Mouse (Mus musculus): ENCODE results near the gene Pick1. TPM values are rescaled to one million over a fixed set of nuclear protein-coding genes. Genes with fewer than 3 reads are reported as not detected.

Pick1 gene
- polyA plus RNA-seq, 1 experiment from 2014 or later: 18.7 TPM

DNA sequence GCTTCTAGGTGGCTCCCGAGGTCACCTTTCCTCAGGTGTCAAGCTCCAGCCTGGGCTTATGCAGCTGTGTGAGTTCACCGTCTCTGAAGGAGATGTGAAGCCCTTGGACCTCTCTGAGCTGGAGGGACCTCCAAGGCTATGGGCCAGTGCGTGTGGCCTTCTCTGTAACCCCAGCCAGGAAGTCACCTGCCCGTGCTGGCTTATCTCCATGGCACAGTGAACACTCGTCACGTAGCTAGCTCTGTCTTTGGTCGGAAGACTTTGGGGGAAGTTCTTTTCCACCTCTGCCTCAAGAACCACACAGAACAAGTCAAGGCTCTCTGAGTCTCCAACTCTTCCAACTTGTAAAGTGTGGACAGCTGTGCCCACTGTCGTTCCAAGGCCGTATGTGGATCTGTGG lies 34.9 kb upstream of the Pick1 start:
- ATAC-seq (ENCODE audit: insufficient read depth): no peak
- no peak for TF ChIP-seq CTCF (IDR thresholded peaks at IDR 0.05; ENCODE audit: low read depth)
- Histone ChIP-seq H3K9ac (no peak overlapping the region), H3K4me2 (no peak overlapping the region), H3K4me3 (ENCODE audit: low read depth, low read length) (no peak overlapping the region), H3K27me3 (ENCODE audit: insufficient read depth, low read length) (no peaks in the 10 kb centered on the region), H3K36me3 (ENCODE audit: insufficient read depth) (no peaks in the 10 kb centered on the region), H3K9me3 (ENCODE audit: low read depth, low read length) (no peaks in the 10 kb centered on the region), H3K27ac (ENCODE audit: low read depth) (no peak overlapping the region; the same call in 1 of the 2 replicates), H3K4me1 (ENCODE audit: insufficient read depth) (peaks cover 7% of the 10 kb centered on the region)
- DNase-seq: no peak
- 69% methylated on average over 9 of the region's 9 CpGs for whole genome bisulfite sequencing

DNA sequence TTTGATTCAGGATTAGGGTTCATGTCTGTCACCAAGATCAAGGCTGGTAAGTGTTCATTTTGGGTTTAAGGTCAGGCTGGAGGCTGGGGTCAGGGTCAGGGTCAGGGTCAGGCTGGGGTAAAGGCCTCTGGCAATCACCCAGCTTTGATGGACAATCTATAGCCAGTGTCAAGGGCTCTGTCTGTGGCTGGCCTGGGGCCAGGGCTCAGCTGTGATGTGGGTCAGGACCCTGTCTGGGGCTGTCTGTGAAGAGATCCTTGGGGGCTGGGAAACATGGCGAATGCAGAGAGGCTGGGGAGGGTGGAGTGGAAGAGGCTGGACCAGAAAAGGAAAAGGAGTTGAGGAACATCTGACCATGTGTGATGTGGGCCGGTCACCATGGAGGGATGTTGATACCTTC lies 34.0 kb upstream of the Pick1 start:
- Histone ChIP-seq H3K4me2 (no peak overlapping the region), H3K27me3 (ENCODE audit: insufficient read depth, low read length) (no peaks in the 10 kb centered on the region), H3K9ac (no peak overlapping the region), H3K9me3 (ENCODE audit: low read depth, low read length) (no peaks in the 10 kb centered on the region), H3K36me3 (ENCODE audit: insufficient read depth) (no peaks in the 10 kb centered on the region), H3K27ac (ENCODE audit: low read depth) (no peak overlapping the region), H3K4me1 (ENCODE audit: insufficient read depth) (peaks cover 7% of the 10 kb centered on the region), H3K4me3 (ENCODE audit: low read depth, low read length) (no peak overlapping the region)
- WGBS: 60% methylated on average over 2 of the region's 2 CpGs
- DNase-seq (peak; percentile 9), ATAC-seq (ENCODE audit: insufficient read depth) (no peak)
- no peak for TF ChIP-seq CTCF (IDR thresholded peaks at IDR 0.05; ENCODE audit: low read depth)

DNA sequence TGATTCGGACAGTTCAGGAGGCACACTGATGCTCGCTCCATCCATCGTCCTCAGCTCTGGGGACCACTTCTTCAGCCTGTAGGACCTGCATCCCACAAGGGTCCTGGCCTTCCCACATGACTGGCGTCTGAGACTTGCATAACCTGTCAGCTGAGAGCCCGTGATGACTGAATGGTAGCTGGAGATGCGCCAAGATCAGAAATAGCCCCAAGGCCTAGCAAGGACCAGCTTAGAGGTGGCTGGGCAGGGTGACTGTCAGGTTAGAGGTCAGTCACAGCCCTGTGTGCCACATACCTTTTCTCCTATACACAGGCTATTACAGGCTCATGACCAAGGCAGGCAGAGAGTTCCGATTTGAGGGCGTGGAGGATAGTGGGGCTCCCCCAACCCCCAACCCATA lies 33.5 kb upstream of the Pick1 start:
- Histone ChIP-seq H3K9ac (no peak overlapping the region), H3K9me3 (ENCODE audit: low read depth, low read length) (no peaks in the 10 kb centered on the region), H3K4me2 (no peak overlapping the region), H3K4me3 (ENCODE audit: low read depth, low read length) (no peak overlapping the region), H3K4me1 (ENCODE audit: insufficient read depth) (peaks cover 7% of the 10 kb centered on the region), H3K27ac (ENCODE audit: low read depth) (no peak overlapping the region), H3K36me3 (ENCODE audit: insufficient read depth) (no peaks in the 10 kb centered on the region), H3K27me3 (ENCODE audit: insufficient read depth, low read length) (no peaks in the 10 kb centered on the region)
- no peak for ATAC-seq (ENCODE audit: insufficient read depth)
- TF ChIP-seq CTCF (IDR thresholded peaks at IDR 0.05; ENCODE audit: low read depth): no peak
- no peak for DNase-seq
- 75% methylated on average over 8 of the region's 8 CpGs for WGBS

GRCm38 (mm10) chr15:79199390-79199976 lies 29.5 kb upstream of the Pick1 start:
- ATAC-seq (ENCODE audit: insufficient read depth): no peak

DNA sequence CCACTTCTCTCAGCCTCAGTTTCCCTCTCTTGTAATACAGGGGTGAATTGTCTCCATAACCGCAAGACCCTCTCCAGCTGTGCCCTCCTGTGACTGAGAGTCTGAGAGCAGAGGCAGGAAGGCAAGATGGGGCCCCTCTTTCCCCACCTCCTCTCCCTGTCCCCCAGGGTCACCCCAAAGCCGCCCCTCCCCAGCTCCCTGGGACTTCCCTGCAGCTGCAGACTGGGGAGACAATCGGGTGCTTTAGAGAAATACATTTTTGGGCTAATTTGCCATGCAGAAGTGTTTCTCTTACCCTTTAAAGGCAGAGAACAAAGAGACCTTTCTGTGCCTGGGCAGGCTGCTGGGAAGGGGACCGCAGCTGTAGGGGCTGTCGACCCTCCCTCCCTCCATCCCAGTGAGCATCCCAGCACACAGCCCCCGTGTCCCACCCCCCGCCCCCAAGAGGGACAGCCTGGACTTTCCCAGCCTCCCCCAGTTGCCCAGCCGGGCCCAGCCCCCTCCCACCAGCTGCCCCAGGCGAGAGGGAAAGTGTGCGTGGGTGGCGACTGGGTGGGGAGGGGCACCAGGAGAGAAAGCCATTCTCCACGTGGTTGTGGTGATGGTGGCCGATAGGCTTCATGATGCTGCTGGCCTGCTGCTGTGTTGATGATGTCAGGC lies 27.4 kb upstream of the Pick1 start:
- no peak overlapping the region for H3K27ac ChIP-seq (ENCODE audit: low read depth)

More at GRCm38 (mm10) chr15:79199390-79199976, 29.5 kb upstream of the Pick1 start:
- no peak overlapping the region for H3K4me2 ChIP-seq
- TF ChIP-seq CTCF (IDR thresholded peaks at IDR 0.05; ENCODE audit: low read depth): no peak
- WGBS: 86% methylated on average over 12 of the region's 12 CpGs
- H3K9ac ChIP-seq: no peak overlapping the region
- no peaks in the 10 kb centered on the region for H3K36me3 ChIP-seq (ENCODE audit: insufficient read depth)
- H3K27me3 ChIP-seq (ENCODE audit: insufficient read depth, low read length): no peaks in the 10 kb centered on the region
- H3K9me3 ChIP-seq (ENCODE audit: low read depth, low read length): no peaks in the 10 kb centered on the region
- H3K27ac ChIP-seq (ENCODE audit: low read depth): no peak overlapping the region
- no peak overlapping the region for H3K4me3 ChIP-seq (ENCODE audit: low read depth, low read length)
- 0 out of 2 replicates have a peak, but pooled peaks cover 5% of the 10 kb centered on the region for H3K4me1 ChIP-seq (ENCODE audit: insufficient read depth)
- DNase-seq: no peak

DNA sequence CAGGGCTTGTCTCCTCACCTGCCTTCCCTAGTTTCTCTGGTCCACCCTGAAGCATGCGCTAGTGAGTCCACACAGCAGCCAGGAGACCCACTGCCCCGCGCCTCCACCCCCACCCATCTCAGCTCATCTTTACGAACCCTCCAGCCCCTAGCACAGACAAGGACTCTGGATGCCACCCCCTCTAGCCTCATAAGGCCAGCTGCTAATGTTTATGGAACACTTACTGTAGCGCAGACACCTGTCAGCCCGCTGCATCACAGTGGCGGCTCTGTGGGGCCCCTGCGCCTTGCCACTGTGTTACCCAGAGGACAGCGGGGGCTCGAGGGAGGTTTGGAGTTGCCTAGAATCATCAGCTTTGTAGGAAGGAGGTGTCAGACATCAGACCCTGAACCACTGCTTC lies 26.4 kb upstream of the Pick1 start:
- H3K4me1 ChIP-seq (ENCODE audit: insufficient read depth): 0 out of 2 replicates have a peak, but pooled peaks cover 5% of the 10 kb centered on the region
- H3K9me3 ChIP-seq (ENCODE audit: low read depth, low read length): no peaks in the 10 kb centered on the region
- WGBS: 9% methylated on average over 10 of the region's 10 CpGs
- H3K4me3 ChIP-seq (ENCODE audit: low read depth, low read length): no peak overlapping the region
- no peak overlapping the region for H3K27ac ChIP-seq (ENCODE audit: low read depth)
- DNase-seq (peak; percentile 8), ATAC-seq (ENCODE audit: insufficient read depth) (no peak)
- H3K36me3 ChIP-seq (ENCODE audit: insufficient read depth): no peaks in the 10 kb centered on the region
- H3K4me2 ChIP-seq: no peak overlapping the region
- no peak overlapping the region; the same call in 1 of the 2 replicates for H3K9ac ChIP-seq
- no peak for TF ChIP-seq CTCF (IDR thresholded peaks at IDR 0.05; ENCODE audit: low read depth)
- no peaks in the 10 kb centered on the region for H3K27me3 ChIP-seq (ENCODE audit: insufficient read depth, low read length)

More for the DNA sequence above, 27.4 kb upstream of the Pick1 start:
- no peaks in the 10 kb centered on the region for H3K27me3 ChIP-seq (ENCODE audit: insufficient read depth, low read length)
- H3K4me2 ChIP-seq: peak overlapping the region; percentile 40; the same call in 1 of the 2 replicates
- no peak overlapping the region for H3K4me3 ChIP-seq (ENCODE audit: low read depth, low read length)
- TF ChIP-seq CTCF (IDR thresholded peaks at IDR 0.05; ENCODE audit: low read depth): no peak
- no peaks in the 10 kb centered on the region for H3K9me3 ChIP-seq (ENCODE audit: low read depth, low read length)
- no peaks in the 10 kb centered on the region for H3K36me3 ChIP-seq (ENCODE audit: insufficient read depth)
- WGBS: 18% methylated on average over 13 of the region's 13 CpGs
- H3K9ac ChIP-seq: peak overlapping the region; percentile 23; the same call in 1 of the 2 replicates
- ATAC-seq (ENCODE audit: insufficient read depth) (no peak), DNase-seq (no peak)
- 0 out of 2 replicates have a peak, but pooled peaks cover 5% of the 10 kb centered on the region for H3K4me1 ChIP-seq (ENCODE audit: insufficient read depth)

GRCm38 (mm10) chr15:79208211-79208610 lies 20.8 kb upstream of the Pick1 start:
- DNase-seq (no peak), ATAC-seq (ENCODE audit: insufficient read depth) (no peak)

More at GRCm38 (mm10) chr15:79208211-79208610, 20.8 kb upstream of the Pick1 start:
- Histone ChIP-seq H3K4me1 (ENCODE audit: insufficient read depth) (no peaks in the 10 kb centered on the region), H3K36me3 (ENCODE audit: insufficient read depth) (no peaks in the 10 kb centered on the region), H3K9me3 (ENCODE audit: low read depth, low read length) (no peaks in the 10 kb centered on the region), H3K4me3 (ENCODE audit: low read depth, low read length) (no peak overlapping the region), H3K27me3 (ENCODE audit: insufficient read depth, low read length) (no peaks in the 10 kb centered on the region), H3K27ac (ENCODE audit: low read depth) (no peak overlapping the region), H3K4me2 (no peak overlapping the region), H3K9ac (no peak overlapping the region)
- WGBS: 66% methylated on average over 6 of the region's 6 CpGs
- no peak for TF ChIP-seq CTCF (IDR thresholded peaks at IDR 0.05; ENCODE audit: low read depth)
